Mouse (Mus musculus): Measurements from ENCODE around the gene Zfp30.

DNA sequence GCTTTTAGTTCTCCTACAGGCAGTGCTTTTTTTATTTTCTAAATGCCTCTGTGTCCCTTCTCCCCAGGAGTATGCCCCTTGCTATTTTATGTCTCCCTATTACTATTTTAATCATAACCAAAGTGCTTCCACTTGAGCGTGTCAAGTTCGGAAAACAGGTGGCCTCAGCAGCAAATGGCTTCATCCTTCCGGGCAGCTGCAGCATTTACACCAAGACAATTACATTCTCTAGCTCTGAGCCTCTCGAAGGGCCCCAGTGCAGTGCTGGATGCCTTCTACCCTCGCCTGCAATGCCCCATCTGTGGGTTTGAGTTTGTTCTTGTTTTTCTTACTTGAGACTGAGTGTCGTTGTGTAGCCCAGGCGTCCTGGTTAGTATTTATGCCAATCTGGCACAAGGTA, 10.3 kb upstream of the Zfp30 start:
- TF ChIP-seq CTCF (conservative IDR thresholded peaks at IDR 0.05; ENCODE audit: low read length), result no peak
- no peak for TF ChIP-seq NANOG (IDR thresholded peaks at IDR 0.05; ENCODE audit: borderline replicate concordance, low read length)

Data from E14TG2a.4 (cell line).